16 mouse cellular contexts compared by ENCODE assay signal in genomic region chr4:34907026-34907425, GRCm38 (mm10). TPM values are rescaled to one million over a fixed set of nuclear protein-coding genes. Genes with fewer than 3 reads are reported as not detected.
A peak's percentile ranks its signal among the peaks of the same experiment; 100 is the strongest.
DNase-seq lines count a peak whose midpoint lies in the region; ATAC-seq and TF ChIP-seq lines count a peak whose summit lies in the region.
"Had no signal": no experiment of that assay in that cellular context is flagged by ENCODE, and none has a peak within 500 bp of the region (broad histone marks: within the 10 kb centered on the region; RNA-seq: fewer than 3 reads in every experiment).

No protein-coding gene starts in this region.

- peak overlapping the region; percentile 12; the same call in 1 of the 2 replicates for H3K4me3 ChIP-seq in ES-Bruce4 (ENCODE audit: low read depth, low read length)
- no peak overlapping the region for H3K4me3 ChIP-seq in embryonic facial prominence, embryonic 15.5 days (replicated peaks)
- H3K4me3 ChIP-seq: embryonic facial prominence, embryonic 12.5 days; hindbrain, embryonic 10.5 days; left cerebral cortex, adult 2 months; midbrain, embryonic 12.5 days had no signal

- H3K27ac ChIP-seq in ES-Bruce4 (ENCODE audit: insufficient read depth, low read length): peak overlapping the region; percentile 63; the same call in 1 of the 2 replicates
- H3K27ac ChIP-seq in embryonic facial prominence, embryonic 15.5 days (replicated peaks): no peak overlapping the region
- H3K27ac ChIP-seq: embryonic facial prominence, embryonic 12.5 days; hindbrain, embryonic 10.5 days; left cerebral cortex, adult 2 months; liver, embryonic 14.5 days; midbrain, embryonic 12.5 days had no signal

- no peak for DNase-seq in frontal cortex, postnatal 14 days (ENCODE audit: low spot score in 2 of 2)
- DNase-seq in kidney, postnatal 10 days: peak; percentile 21
- no peak for DNase-seq in kidney, adult 9 months
- no peak for DNase-seq in left cerebral cortex, adult 8-10 months (ENCODE audit: low spot score in 2 of 2)
- DNase-seq: adrenal gland, postnatal 10 days had no signal

- TF ChIP-seq CTCF in ES-Bruce4 (IDR thresholded peaks at IDR 0.05; ENCODE audit: low read depth, low read length): no peak

- H3K9me3 ChIP-seq in ES-Bruce4 (replicated peaks; ENCODE audit: control insufficient read depth, insufficient read depth, low read length, poor library complexity, severe bottlenecking): no peaks in the 10 kb centered on the region
- H3K9me3 ChIP-seq in embryonic facial prominence, embryonic 15.5 days (replicated peaks): no peaks in the 10 kb centered on the region
- H3K9me3 ChIP-seq: embryonic facial prominence, embryonic 12.5 days; hindbrain, embryonic 10.5 days; midbrain, embryonic 12.5 days had no signal

- H3K27me3 ChIP-seq in ES-Bruce4 (ENCODE audit: control insufficient read depth, insufficient read depth, low read length, poor library complexity, severe bottlenecking): no peaks in the 10 kb centered on the region
- no peaks in the 10 kb centered on the region for H3K27me3 ChIP-seq in embryonic facial prominence, embryonic 15.5 days
- H3K27me3 ChIP-seq: embryonic facial prominence, embryonic 12.5 days; midbrain, embryonic 12.5 days had no signal

- peak overlapping the region; percentile 11 for H3K9ac ChIP-seq in ES-Bruce4 (ENCODE audit: low read depth, poor library complexity, severe bottlenecking)
- no peak overlapping the region for H3K9ac ChIP-seq in embryonic facial prominence, embryonic 15.5 days
- H3K9ac ChIP-seq: embryonic facial prominence, embryonic 12.5 days; liver, embryonic 14.5 days; midbrain, embryonic 12.5 days had no signal

- no peaks in the 10 kb centered on the region for H3K36me3 ChIP-seq in ES-Bruce4 (ENCODE audit: control insufficient read depth, insufficient read depth, low read length, poor library complexity, severe bottlenecking)
- H3K36me3 ChIP-seq in embryonic facial prominence, embryonic 15.5 days: no peaks in the 10 kb centered on the region
- H3K36me3 ChIP-seq: embryonic facial prominence, embryonic 12.5 days; hindbrain, embryonic 10.5 days; midbrain, embryonic 12.5 days had no signal

- peak overlapping the region; percentile 26; the same call in 1 of the 2 replicates for H3K4me2 ChIP-seq in embryonic facial prominence, embryonic 15.5 days (replicated peaks)
- H3K4me2 ChIP-seq: embryonic facial prominence, embryonic 12.5 days; midbrain, embryonic 12.5 days had no signal

- TF ChIP-seq POLR2A in ES-Bruce4 (IDR thresholded peaks at IDR 0.05; ENCODE audit: insufficient read depth, low read length): no peak

- peak; percentile 77 for ATAC-seq in frontal cortex, adult (ENCODE audit: low TSS enrichment)
- no peak for ATAC-seq in embryonic facial prominence, embryonic 15.5 days (ENCODE audit: insufficient number of reproducible peaks, low FRiP score, low TSS enrichment, low read depth)
- no peak for ATAC-seq in granulocyte monocyte progenitor cell, adult 5-6 weeks (replicated peaks; ENCODE audit: poor library complexity, severe bottlenecking)
- ATAC-seq: forebrain, embryonic 16.5 days had no signal

- no peak for TF ChIP-seq EP300 in ES-Bruce4 (IDR thresholded peaks at IDR 0.05; ENCODE audit: insufficient read depth, low read depth, low read length)

- 23% methylated on average over 14 of the region's 14 CpGs for WGBS in embryonic facial prominence, embryonic 15.5 days

- peaks cover 3% of the 10 kb centered on the region for H3K4me1 ChIP-seq in ES-Bruce4 (ENCODE audit: control insufficient read depth, insufficient read depth, low read length)
- no peaks in the 10 kb centered on the region for H3K4me1 ChIP-seq in embryonic facial prominence, embryonic 15.5 days
- H3K4me1 ChIP-seq: embryonic facial prominence, embryonic 12.5 days; hindbrain, embryonic 10.5 days; midbrain, embryonic 12.5 days had no signal

RNA-seq across cellular contexts. Expression of gene Cga, which starts 13.4 kb away (rescaled TPM):
- polyA plus RNA-seq in ES-Bruce4 (2011; ENCODE audit: insufficient read depth, insufficient read length, low read depth, missing spikeins): not detected in 2 replicates
- 0.60 and 0.92 TPM in 2 replicates for polyA plus RNA-seq in embryonic facial prominence, embryonic 15.5 days (2015; fragmentation: Nextera tagmentation; extraction: Ambion mirVana)
- not detected in 2 replicates for total RNA-seq in granulocyte monocyte progenitor cell, adult 5-6 weeks (2014; fragmentation: Nextera tagmentation)
- total RNA-seq in granulocyte monocyte progenitor cell, adult 5-6 weeks (2017): not detected in 2 replicates
- under 1 TPM in 1 of 4 experiments, not detected in 3; 0.57 TPM for total RNA-seq in left cerebral cortex, adult 8-10 months (2022)
- total RNA-seq: adrenal gland, postnatal 10 days; left cerebral cortex, adult 2 months had no signal
- polyA plus RNA-seq: forebrain, embryonic 16.5 days; liver, embryonic 14.5 days; midbrain, embryonic 12.5 days; neural tube, embryonic 14.5 days had no signal

RNA-seq across cellular contexts. Expression of gene Zfp292, which starts 24.3 kb away (rescaled TPM):
- polyA plus RNA-seq in ES-Bruce4 (2011; ENCODE audit: insufficient read depth, insufficient read length, low read depth, missing spikeins): 32.7 and 36.9 TPM in 2 replicates
- polyA plus RNA-seq in embryonic facial prominence, embryonic 15.5 days (2015; fragmentation: Nextera tagmentation; extraction: Ambion mirVana): 15.4 and 16.9 TPM in 2 replicates
- total RNA-seq in granulocyte monocyte progenitor cell, adult 5-6 weeks (2014; fragmentation: Nextera tagmentation): 23.6 and 27.4 TPM in 2 replicates
- total RNA-seq in granulocyte monocyte progenitor cell, adult 5-6 weeks (2017): 28.6 and 29.5 TPM in 2 replicates
- 10 to 100 TPM; 26.2 to 32.3 (median 29.4) TPM for total RNA-seq in left cerebral cortex, adult 8-10 months (2022)
